Mouse (Mus musculus): ENCODE results near the gene Snap23.

The Snap23 gene

DNA sequence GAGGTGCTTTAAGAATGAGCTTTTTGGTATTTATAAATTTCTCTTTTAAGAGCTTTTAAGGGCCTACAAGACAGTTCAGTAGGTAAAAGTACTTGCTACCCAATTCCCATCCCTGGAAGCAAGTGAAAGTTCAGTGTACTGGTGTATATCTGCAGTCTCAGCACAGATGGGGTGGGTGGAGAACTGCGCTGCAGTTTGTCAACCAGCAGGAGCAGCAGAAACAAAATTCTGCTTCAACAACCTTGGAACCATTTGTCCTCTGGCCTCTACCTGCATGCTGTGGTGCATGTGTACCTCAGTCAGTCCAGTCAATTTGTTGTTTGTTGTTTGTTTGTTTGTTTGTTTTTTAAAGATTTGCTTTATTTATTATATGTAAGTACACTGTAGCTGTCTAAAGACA is 24.8 kb downstream of the Snap23 start:
- no peak for DNase-seq

DNA sequence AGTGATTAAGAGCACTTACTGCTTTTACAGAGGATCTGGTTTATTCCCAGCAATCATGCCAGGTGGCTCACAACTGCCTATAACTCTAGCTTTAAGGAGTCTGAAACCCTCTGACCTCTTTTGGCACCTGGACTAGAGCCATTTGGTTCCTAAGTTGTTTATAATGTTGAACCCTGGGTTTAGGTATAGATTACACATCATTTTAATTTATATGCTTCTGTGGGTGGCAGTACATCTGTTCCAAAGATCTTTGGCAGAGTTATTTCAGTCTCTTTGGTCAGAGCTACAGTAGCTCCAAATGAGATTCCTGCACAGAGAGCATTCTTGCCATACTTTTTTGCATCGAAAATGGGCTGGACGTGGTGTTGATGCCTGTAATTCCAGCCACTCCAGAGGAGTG is 30.3 kb downstream of the Snap23 start:
- DNase-seq: no peak

DNA sequence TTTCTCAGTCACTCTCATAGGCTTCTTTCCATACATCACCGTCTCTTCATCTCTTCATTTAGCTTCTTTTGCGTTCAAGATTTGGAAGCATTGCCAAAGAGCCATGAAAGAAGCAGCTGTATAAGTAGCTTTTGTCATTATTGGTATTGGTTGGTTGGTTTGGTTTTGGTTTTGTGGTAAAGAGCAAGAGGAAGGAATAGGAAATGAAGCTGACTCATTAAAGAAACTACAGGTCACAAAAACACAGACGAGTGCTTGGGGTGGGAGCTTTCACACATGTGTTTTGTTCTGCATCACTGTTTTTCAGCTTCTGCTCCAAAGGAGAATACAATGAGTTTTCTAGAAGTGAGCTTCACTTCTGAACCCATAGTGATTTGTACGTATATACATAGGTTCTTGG is 32.0 kb downstream of the Snap23 start:
- no peak for DNase-seq

DNA sequence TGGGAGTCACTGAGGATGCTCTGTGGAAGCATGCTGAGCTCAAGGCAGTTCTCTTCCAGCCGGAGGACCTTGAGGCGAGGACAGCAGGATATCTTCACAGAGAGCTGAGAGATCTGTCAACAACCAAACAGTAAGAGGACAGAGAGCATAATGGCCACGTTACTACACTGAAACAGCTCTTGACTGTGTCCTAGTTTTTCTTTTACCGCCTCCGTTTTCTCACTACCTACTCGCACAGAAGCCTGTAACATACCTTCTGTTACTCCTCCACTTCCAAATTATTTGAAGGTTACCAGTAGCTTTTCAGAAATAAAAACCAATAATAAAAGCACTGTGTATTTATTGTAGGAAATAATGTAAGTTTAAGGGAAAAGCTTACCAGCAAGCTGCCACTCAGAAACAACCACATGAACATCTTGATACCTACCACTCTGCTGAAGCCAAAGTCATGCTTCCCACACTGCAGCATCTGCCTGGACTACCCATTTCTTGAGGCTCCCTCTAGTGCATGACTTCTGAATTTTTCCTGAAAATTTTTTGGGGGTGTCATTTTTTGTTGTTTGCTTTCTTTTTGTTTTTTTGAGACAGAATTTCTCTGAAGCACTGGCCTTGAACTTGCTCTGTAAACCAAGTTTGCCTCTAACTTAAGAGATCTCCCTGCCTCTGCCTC is 38.7 kb downstream of the Snap23 start:
- DNase-seq: peak in 1 of 2 experiments; percentile 19

DNA sequence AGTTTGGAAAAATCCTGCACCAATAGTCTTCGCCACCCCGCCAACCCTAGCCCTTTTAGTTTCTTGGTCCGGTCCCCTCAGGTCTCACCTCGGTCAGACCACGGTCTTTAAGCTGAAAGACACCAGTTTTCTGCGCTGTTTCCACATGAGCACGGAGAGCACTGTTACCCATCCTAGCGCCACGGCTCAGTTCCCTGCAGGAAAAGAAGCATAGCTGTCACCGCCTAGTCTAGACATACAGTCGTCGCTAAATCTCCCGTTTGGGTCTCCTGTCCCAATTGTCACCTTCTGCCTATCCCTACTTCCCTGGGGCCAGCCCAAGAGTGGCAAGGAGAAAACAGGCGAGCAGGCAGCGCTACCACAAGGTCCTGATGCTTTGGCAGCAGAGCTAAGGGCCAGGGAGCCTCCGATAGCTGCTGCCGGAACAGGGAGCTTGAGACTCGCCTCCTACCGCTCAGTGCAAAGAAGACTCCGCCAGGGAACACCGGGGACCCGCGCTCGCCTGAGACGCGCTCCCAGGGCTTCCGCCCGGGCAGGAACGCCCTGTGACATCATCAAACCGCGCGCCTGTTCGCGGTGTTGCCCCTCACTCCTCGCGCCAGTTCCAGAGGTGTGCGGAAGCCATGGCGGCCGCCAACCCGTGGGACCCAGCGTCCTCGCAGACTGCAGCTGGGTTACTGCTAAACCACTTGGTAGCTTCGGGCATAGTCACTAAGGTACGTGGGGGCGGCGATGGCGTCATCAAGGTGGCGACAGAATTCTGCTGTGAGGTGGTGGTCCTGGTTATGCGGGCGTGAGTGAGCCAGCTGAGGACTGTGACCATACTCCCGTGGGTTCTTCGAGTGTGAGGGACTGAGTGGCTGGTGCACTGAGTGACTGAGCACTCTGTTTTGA is 41.6 kb downstream of the Snap23 start, which contains the start of the genes Haus2 and Lrrc57:
Gene Haus2 (plus strand): TSS at position 554 of the 894 bp plus-strand sequence.
Gene Lrrc57 (minus strand): TSS at position 691 of the 894 bp plus-strand sequence.
- peak; percentile 95 to 96 for DNase-seq

DNA sequence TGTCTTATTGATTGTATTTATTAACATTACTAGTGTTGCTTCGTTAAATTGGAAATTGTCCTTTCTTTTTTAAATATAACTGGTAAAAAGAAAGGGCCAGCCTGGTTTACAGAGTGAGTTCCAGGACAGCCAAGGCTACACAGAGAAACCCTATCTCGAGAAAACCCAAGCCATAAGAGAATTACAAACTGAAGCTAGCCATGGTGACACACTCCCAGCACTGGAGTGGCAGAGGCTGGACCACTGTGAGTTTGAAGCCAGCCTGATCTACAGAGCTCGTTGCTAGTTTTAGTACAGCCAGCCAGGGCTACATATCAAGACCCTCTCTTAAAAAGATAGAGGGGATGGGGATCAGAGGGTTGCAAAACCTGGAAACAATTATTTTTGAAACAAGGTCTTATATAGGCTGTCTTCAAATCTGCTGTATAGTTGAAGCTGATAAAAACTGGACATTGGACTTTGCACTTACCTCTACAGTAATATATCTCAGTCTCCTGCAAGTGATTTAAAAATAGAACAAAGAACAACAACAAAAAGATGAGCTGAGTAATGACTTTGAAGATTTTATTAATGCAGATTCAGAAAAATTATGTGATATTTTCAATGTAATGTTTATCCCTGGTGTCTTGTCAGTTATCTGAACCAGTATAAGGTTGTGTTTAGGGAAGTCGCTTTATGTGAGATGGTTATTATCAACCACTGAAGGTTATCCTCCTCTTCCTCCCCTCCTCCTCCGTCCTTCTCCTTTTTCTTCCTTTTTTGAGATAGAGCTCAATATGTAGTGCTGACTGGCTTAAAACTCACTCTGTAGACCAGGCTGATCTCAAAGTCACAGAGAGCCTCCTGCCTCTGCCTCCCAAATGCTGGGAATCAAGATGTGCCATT is 49.0 kb downstream of the Snap23 start:
- no peak for DNase-seq

DNA sequence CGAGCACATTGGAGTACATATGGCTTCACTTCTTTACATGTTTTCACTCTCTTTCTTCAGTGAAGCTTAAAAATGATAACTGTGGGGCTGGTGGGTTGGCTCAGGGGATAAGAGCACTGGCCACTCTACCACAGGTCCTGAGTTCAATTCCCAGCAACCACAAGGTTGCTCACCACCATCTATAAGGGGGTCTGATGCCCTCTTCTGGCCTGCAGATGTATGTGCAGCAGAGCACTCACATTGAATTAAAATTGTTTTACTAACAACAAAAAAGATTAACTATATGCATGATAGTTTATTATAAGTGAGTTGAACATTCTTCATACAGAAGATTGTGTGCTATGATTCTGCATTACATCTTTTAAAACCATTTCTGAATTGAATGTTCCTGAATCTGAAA is 52.1 kb downstream of the Snap23 start:
- peak in 1 of 2 experiments; percentile 13 for DNase-seq

GRCm38 (mm10) chr2:120622920-120623319 is 55.4 kb downstream of the Snap23 start:
- no peak for DNase-seq

- no peak for DNase-seq
Observed at GRCm38 (mm10) chr2:120628076-120628865, 60.8 kb downstream of the Snap23 start.

GRCm38 (mm10) chr2:120628886-120629735 is 61.6 kb downstream of the Snap23 start, which contains the start of gene Stard9:
Stard9 (plus strand) TSS chr2:120629121.
- DNase-seq: peak; percentile 97 to 98

DNA sequence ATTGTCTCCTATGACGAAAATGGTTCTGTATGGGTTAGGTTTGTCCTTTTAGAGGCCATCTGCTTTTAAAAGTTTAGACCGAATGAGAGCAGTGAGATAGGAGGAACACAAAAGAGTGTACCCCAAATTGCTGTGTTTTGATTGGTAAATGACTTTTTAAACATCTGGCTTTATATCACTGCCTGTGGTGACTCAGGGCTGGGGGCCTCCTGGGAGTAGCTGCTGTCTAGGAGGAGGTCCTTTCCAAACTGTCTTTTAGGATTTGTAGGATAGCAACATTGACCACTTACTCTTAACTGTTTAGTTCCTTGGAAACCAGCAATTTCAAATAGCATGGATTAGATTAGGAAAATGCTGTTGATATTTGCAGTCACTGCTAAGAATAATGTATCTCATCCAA is 62.8 kb downstream of the Snap23 start:
- no peak for DNase-seq

DNA sequence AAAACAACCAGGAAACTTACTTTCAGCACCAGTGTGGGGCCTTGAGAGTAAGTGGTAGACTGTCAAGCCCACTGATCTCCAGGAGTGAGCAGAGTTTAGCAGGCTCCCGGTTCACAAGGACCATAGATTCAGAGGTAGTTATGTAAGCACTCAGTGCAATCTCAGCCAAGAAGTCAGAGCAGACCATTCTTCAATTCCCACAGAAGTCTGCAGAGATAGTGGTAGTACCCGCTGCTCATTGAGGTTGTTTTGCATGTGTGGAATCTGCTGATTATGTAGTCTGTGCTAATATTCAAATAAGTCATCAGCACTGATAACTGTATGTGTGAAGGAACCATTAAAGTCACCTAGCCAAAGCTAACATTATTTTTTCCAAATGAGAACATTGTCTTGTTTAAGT is 63.2 kb downstream of the Snap23 start:
- DNase-seq: no peak

DNA sequence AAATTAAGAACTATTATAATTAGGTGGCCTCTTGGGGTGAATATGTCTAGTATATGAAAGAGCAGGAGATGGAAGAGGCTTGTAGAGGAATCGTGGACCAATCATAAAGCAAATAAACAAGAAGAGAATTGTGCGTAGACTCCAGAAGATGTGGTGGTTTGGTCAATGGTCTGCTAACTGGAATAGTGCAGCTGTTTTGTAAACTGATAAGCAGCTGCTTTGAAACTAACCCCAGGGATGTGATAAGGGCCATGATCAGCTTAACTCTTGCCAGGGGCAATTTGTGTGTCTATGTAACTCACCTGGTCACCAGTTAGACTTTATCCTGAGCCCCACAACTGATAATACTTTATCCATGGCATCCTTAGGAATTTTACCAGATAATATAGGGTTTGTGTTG is 64.0 kb downstream of the Snap23 start:
- DNase-seq: no peak

DNA sequence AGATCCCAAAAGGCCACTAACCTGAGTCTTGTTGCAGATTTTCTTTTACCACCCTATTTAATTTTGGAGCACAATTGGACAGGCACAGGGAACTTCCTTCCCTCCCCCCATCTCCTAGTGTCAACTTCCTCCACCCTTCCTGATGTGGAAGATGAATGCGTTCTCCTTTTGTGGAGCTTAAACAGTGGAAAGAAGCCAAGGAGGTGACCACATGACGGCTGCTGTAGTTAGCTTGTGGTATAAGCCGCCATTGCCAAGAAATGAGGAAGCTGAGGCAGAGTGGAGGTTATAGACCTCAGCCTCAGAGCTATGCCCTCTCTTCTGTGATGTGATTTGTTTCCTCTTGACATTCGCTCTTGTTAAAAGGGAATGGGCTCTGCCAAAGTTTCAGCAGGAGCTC is 64.5 kb downstream of the Snap23 start:
- DNase-seq: peak; percentile 23 to 32

- no peak for DNase-seq
Observed at GRCm38 (mm10) chr2:120640835-120641234, 73.4 kb downstream of the Snap23 start.

DNA sequence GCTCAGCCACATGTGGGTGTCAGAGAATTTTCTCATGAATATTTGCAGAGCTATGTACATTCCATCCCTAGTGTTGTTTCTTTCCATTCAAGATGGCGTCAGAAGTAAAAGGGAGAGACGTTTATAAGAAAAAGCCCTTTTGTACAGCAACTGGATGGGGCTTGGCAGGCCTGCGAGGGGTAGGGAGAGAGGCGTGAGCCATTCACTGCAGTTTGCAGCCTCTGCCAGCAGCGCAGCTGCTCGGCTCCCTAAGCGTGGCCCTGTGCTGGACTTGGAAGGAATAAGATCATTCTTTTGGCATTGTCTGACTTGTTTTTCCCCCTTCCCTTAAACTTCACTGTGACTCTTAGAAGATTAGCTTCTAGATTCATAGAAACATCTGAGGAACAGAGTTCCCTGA is 76.4 kb downstream of the Snap23 start:
- DNase-seq: no peak

DNA sequence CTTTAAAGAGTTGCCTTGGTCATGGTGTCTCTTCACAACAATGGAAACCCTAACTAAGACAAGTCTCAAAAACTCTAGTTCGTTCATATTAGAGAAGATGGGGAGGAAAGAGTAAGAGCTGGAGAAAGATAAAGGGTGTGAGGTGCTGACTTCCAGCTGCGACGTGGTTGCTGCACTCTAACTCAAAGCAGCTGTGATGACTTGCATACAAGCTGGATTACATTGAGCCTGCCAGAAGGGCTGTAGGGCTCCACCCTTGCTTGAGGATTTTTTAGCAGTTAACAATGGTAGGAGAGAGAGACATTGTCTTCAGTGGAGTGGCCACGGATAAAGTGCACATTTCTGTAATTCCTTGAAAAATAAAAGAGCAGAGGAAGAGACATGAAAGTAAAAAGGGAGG is 79.3 kb downstream of the Snap23 start:
- no peak for DNase-seq

All from B cell, adult 2 months (primary cell).